Mouse (Mus musculus) small intestine, adult 10 weeks (tissue): ENCODE measurements around the gene Galc. TPM values are rescaled to one million over a fixed set of nuclear protein-coding genes. Genes with fewer than 3 reads are reported as not detected.

ENCODE experiments used
- polyA plus RNA-seq: library from polyadenylated mRNA; stranded (reverse); fragments of 350-450 nt; fragmentation: Illumina TruSeq; extraction: RNeasy Lipid Tissue Mini Kit (QIAGEN cat#74804); gene quantifications from one replicate; pipeline ENCODE4 v1.2.3, GENCODE M21; 2014; ENCODE audit warnings: low replicate concordance

Galc gene
- 4.3 TPM for polyA plus RNA-seq

GRCm38 (mm10) chr12:98258845-98259517 lies at the start of gene Galc:
Galc (minus strand) TSS chr12:98259459.

GRCm38 (mm10) chr12:98268441-98269369 lies 9.4 kb upstream of the Galc start, which contains the start of gene Gpr65:
Gpr65 (plus strand) TSS chr12:98268635.

Other genes starting within 250 kb of the Galc start
- gene Gpr65, start 9.2 kb upstream of the Galc start, polyA plus RNA-seq = 14.1 TPM